Comparison of ENCODE assay signal across 25 mouse cellular contexts in genomic region chr2:52068641-52069040, GRCm38 (mm10). TPM values are rescaled to one million over a fixed set of nuclear protein-coding genes. Genes with fewer than 3 reads are reported as not detected.
A peak's percentile ranks its signal among the peaks of the same experiment; 100 is the strongest.
DNase-seq lines count a peak whose midpoint lies in the region; ATAC-seq and TF ChIP-seq lines count a peak whose summit lies in the region.
"Had no signal": no experiment of that assay in that cellular context is flagged by ENCODE, and none has a peak within 500 bp of the region (broad histone marks: within the 10 kb centered on the region; RNA-seq: fewer than 3 reads in every experiment).

No protein-coding gene starts in this region.

- H3K9ac ChIP-seq in midbrain, postnatal 0 days (replicated peaks; ENCODE audit: low read length, poor library complexity, severe bottlenecking) = no peak overlapping the region
- H3K9ac ChIP-seq: forebrain, postnatal 0 days; heart, embryonic 12.5 days; heart, embryonic 15.5 days; hindbrain, embryonic 14.5 days had no signal

- H3K4me1 ChIP-seq in midbrain, postnatal 0 days (ENCODE audit: insufficient read depth, low read length) = 0 out of 2 replicates have a peak, but pooled peaks cover 3% of the 10 kb centered on the region
- peaks cover 15% of the 10 kb centered on the region for H3K4me1 ChIP-seq in midbrain, embryonic 10.5 days

- TF ChIP-seq CTCF in layer of hippocampus, adult 2 months (conservative IDR thresholded peaks at IDR 0.05) = peak; percentile 21
- 0 out of 2 replicates have a peak, but pooled peaks have one; percentile 11 for TF ChIP-seq CTCF in midbrain, postnatal 0 days (IDR thresholded peaks at IDR 0.05)

- H3K27me3 ChIP-seq in midbrain, postnatal 0 days (ENCODE audit: insufficient read depth, low read length) = no peaks in the 10 kb centered on the region
- H3K27me3 ChIP-seq in midbrain, embryonic 10.5 days (ENCODE audit: low read depth, poor library complexity, severe bottlenecking) = no peaks in the 10 kb centered on the region
- H3K27me3 ChIP-seq: CH12.LX; heart, embryonic 12.5 days; heart, embryonic 15.5 days had no signal

- peak; percentile 44 to 71 for DNase-seq in cerebellum, postnatal 10 days
- DNase-seq in cerebellum, adult 9-10 months = no peak
- no peak for DNase-seq in layer of hippocampus, adult 2 months (ENCODE audit: low spot score in 2 of 2)
- DNase-seq in layer of hippocampus, adult 9-10 months (ENCODE audit: low spot score) = no peak
- DNase-seq in midbrain, postnatal 0 days (ENCODE audit: low spot score) = no peak
- no peak for DNase-seq in midbrain, embryonic 10.5 days (ENCODE audit: low spot score)
- no peak for DNase-seq in heart, adult 11 months
- DNase-seq: adrenal gland, adult 8-10 months; adrenal gland, postnatal 25 days; B cell, adult 2 months; cerebellum, adult 11-12 months; cerebellum, adult 8-10 months; forebrain, postnatal 0 days; gastrocnemius, adult 2 months; gastrocnemius, postnatal 14 days; heart, adult 18-20 months; heart, postnatal 10 days; heart, postnatal 36 days had no signal

- no peaks in the 10 kb centered on the region for H3K9me3 ChIP-seq in midbrain, postnatal 0 days (ENCODE audit: low read length)
- H3K9me3 ChIP-seq in midbrain, embryonic 10.5 days (replicated peaks) = no peaks in the 10 kb centered on the region
- H3K9me3 ChIP-seq: G1E; heart, embryonic 12.5 days; heart, embryonic 15.5 days; hindbrain, embryonic 10.5 days had no signal

- no peak overlapping the region for H3K4me3 ChIP-seq in layer of hippocampus, adult 2 months
- no peak overlapping the region for H3K4me3 ChIP-seq in midbrain, postnatal 0 days (ENCODE audit: low read depth, low read length)
- H3K4me3 ChIP-seq in midbrain, embryonic 10.5 days = no peak overlapping the region
- H3K4me3 ChIP-seq: gastrocnemius, adult 2 months; heart, embryonic 12.5 days; heart, embryonic 15.5 days; hindbrain, embryonic 10.5 days had no signal

- no peak overlapping the region for H3K4me2 ChIP-seq in midbrain, postnatal 0 days (ENCODE audit: low read depth, low read length, poor library complexity, severe bottlenecking)
- H3K4me2 ChIP-seq: heart, embryonic 12.5 days; heart, embryonic 15.5 days; hindbrain, embryonic 14.5 days had no signal

- H3K27ac ChIP-seq in layer of hippocampus, adult 2 months = no peak overlapping the region
- H3K27ac ChIP-seq in midbrain, postnatal 0 days (ENCODE audit: low read depth, low read length) = no peak overlapping the region
- H3K27ac ChIP-seq in midbrain, embryonic 10.5 days (replicated peaks) = no peak overlapping the region
- H3K27ac ChIP-seq: gastrocnemius, adult 2 months; heart, embryonic 15.5 days; hindbrain, embryonic 10.5 days; hindbrain, embryonic 14.5 days had no signal

- 60% methylated on average over 1 of the region's 1 CpGs for WGBS in midbrain, postnatal 0 days
- 83% methylated on average over 1 of the region's 1 CpGs for WGBS in midbrain, embryonic 10.5 days

- H3K36me3 ChIP-seq in midbrain, postnatal 0 days (ENCODE audit: insufficient read depth, low read length) = no peaks in the 10 kb centered on the region
- no peaks in the 10 kb centered on the region for H3K36me3 ChIP-seq in midbrain, embryonic 10.5 days
- H3K36me3 ChIP-seq: G1E; heart, embryonic 12.5 days; heart, embryonic 15.5 days; hindbrain, embryonic 10.5 days had no signal

- ATAC-seq in midbrain, postnatal 0 days (ENCODE audit: low FRiP score) = no peak
- ATAC-seq: forebrain, embryonic 14.5 days; forebrain, postnatal 0 days had no signal

RNA-seq across cellular contexts. Expression of gene Rif1, which starts 4.0 kb away (rescaled TPM):
- total RNA-seq in layer of hippocampus, adult 2 months (2021) = 10 to 100 TPM; 21.8 to 24.5 TPM
- total RNA-seq in midbrain, postnatal 0 days (2014; rRNA removed) = 17.2 and 31.3 TPM in 2 replicates
- polyA plus RNA-seq in midbrain, postnatal 0 days (2015; fragmentation: Nextera tagmentation; extraction: Ambion mirVana) = 8.1 and 13.8 TPM in 2 replicates
- 32.1 and 35.5 TPM in 2 replicates for polyA plus RNA-seq in midbrain, embryonic 10.5 days (2016; fragmentation: Nextera tagmentation; extraction: Ambion mirVana)

RNA-seq across cellular contexts. Expression of gene Tnfaip6, which starts 30.8 kb away (rescaled TPM):
- total RNA-seq in layer of hippocampus, adult 2 months (2021) = 1 to 10 TPM; 7.5 to 7.8 TPM
- 1.6 and 2.0 TPM in 2 replicates for total RNA-seq in midbrain, postnatal 0 days (2014; rRNA removed)
- 3.1 and 3.2 TPM in 2 replicates for polyA plus RNA-seq in midbrain, postnatal 0 days (2015; fragmentation: Nextera tagmentation; extraction: Ambion mirVana)
- polyA plus RNA-seq in midbrain, embryonic 10.5 days (2016; fragmentation: Nextera tagmentation; extraction: Ambion mirVana) = 19.4 and 21.6 TPM in 2 replicates
- total RNA-seq: adrenal gland, postnatal 25 days; G1E had no signal
- polyA plus RNA-seq: G1E had no signal

Comparison
In these comparisons a context has a peak if more than half of its experiments do, and no peak if none do; other contexts are left out.
1. DNase-seq: peak in cerebellum, postnatal 10 days (2 of 2); none in cerebellum, adult 9-10 months (single experiment), layer of hippocampus, adult 2 months (0 of 2), layer of hippocampus, adult 9-10 months (single experiment), midbrain, postnatal 0 days (single experiment), midbrain, embryonic 10.5 days (single experiment) and heart, adult 11 months (single experiment).